Mouse (Mus musculus) limb, embryonic 13.5 days (tissue): ENCODE measurements around the gene Serpina3i. TPM values are rescaled to one million over a fixed set of nuclear protein-coding genes. Genes with fewer than 3 reads are reported as not detected.

Source experiments
- ATAC-seq: fragments of 200-750 bp; cut with Nextera tagmentation; 2 replicates; pipeline ENCODE4 v1.8.0; 2017; ENCODE audit warnings: low read depth, moderate number of reproducible peaks, moderate TSS enrichment; ENCODE audit not compliant: low FRiP score
- H3K27ac ChIP-seq: fragments of 300-500 bp; sonication (generic); 2 replicates; pipeline ENCODE4 v1.5.1; 2015; ENCODE audit warnings: inconsistent platforms, mild to moderate bottlenecking, moderate library complexity
- H3K27me3 ChIP-seq: fragments of 300-500 bp; sonication (generic); 2 replicates; pipeline ENCODE4 v1.6.1; 2015; ENCODE audit warnings: mild to moderate bottlenecking, inconsistent platforms
- H3K36me3 ChIP-seq: fragments of 300-500 bp; sonication (generic); 2 replicates; pipeline ENCODE4 v1.6.1; 2015; ENCODE audit warnings: inconsistent platforms, mild to moderate bottlenecking, moderate library complexity
- H3K4me1 ChIP-seq: fragments of 300-500 bp; sonication (generic); 2 replicates; pipeline ENCODE4 v1.6.1; 2015; ENCODE audit warnings: inconsistent platforms
- H3K4me2 ChIP-seq: fragments of 300-500 bp; sonication (generic); replicated peaks from 2 replicates; pipeline ENCODE4 v1.6.1; 2015; ENCODE audit warnings: inconsistent platforms, mild to moderate bottlenecking, moderate library complexity
- H3K4me3 ChIP-seq: fragments of 300-500 bp; sonication (generic); 2 replicates; pipeline ENCODE4 v1.5.1; 2015; ENCODE audit warnings: moderate library complexity, mild to moderate bottlenecking, inconsistent platforms
- H3K9ac ChIP-seq: fragments of 300-500 bp; sonication (generic); 2 replicates; pipeline ENCODE4 v1.6.1; 2015; ENCODE audit warnings: mild to moderate bottlenecking, inconsistent platforms
- H3K9me3 ChIP-seq: fragments of 300-500 bp; sonication (generic); 2 replicates; pipeline ENCODE4 v1.6.1; 2016; ENCODE audit warnings: inconsistent platforms
- WGBS: fragments of 180-500 bp; shearing (Covaris S2); methylation state at CpG from one replicate; pipeline ENCODE4 v1.1.7; 2015; 5-methylcytosine and 5-hydroxymethylcytosine counted together
- polyA plus RNA-seq: library from polyadenylated mRNA; unstranded; fragments of >200 nt; fragmentation: Nextera tagmentation; extraction: Ambion mirVana; gene quantifications from 2 replicates; pipeline ENCODE4 v1.2.1, GENCODE M21; 2015

The Serpina3i gene
- polyA plus RNA-seq, 1 experiment from 2014 or later = 0.59 TPM

GRCm38 (mm10) chr12:104314253-104314652 is 51.3 kb downstream of the Serpina3i start, which contains the start of gene Serpina3j:
TSS of gene Serpina3j (plus strand) at chr12:104314553.
- Histone ChIP-seq H3K4me2 (no peak within 1 kb of the TSS), H3K9ac (no peak within 1 kb of the TSS), H3K36me3 (no peaks in the 10 kb centered on the region), H3K4me1 (no peaks in the 10 kb centered on the region), H3K4me3 (no peak within 1 kb of the TSS), H3K27ac (no peak within 1 kb of the TSS), H3K27me3 (no peaks in the 10 kb centered on the region), H3K9me3 (peaks cover 8% of the 10 kb centered on the region; the same call in 1 of the 2 replicates)
- WGBS = 73% methylated on average over 1 of the region's 1 CpGs
- no peak for ATAC-seq

Other genes with a start within 250 kb of the Serpina3i start
- gene Serpina9, start 249.4 kb upstream of the Serpina3i start, polyA plus RNA-seq = not detected in 2 replicates
- not detected in 2 replicates for gene Serpina12, start 218.7 kb upstream of the Serpina3i start, polyA plus RNA-seq
- not detected in 2 replicates for gene Serpina5, start 162.0 kb upstream of the Serpina3i start, polyA plus RNA-seq
- not detected in 2 replicates for gene Serpina3a, start 150.4 kb upstream of the Serpina3i start, polyA plus RNA-seq
- gene Serpina3b, start 135.1 kb upstream of the Serpina3i start, polyA plus RNA-seq = not detected in 2 replicates
- gene Serpina3c, start 109.3 kb upstream of the Serpina3i start, polyA plus RNA-seq = not detected in 2 replicates
- gene Serpina3f, start 48.6 kb upstream of the Serpina3i start, polyA plus RNA-seq = not detected in 2 replicates
- gene Serpina3g, start 26.9 kb upstream of the Serpina3i start, polyA plus RNA-seq = 0.72 and 1.2 TPM in 2 replicates
- gene Serpina3j, start 51.4 kb downstream of the Serpina3i start, polyA plus RNA-seq = not detected in 2 replicates
- gene Serpina3k, start 75.4 kb downstream of the Serpina3i start, polyA plus RNA-seq = not detected in 2 replicates
- gene Serpina3m, start 75.4 kb downstream of the Serpina3i start, polyA plus RNA-seq = not detected in 2 replicates
- gene Serpina3n, start 143.6 kb downstream of the Serpina3i start, polyA plus RNA-seq = 0.19 and 0.36 TPM in 2 replicates
- gene Gsc, start 210.2 kb downstream of the Serpina3i start, polyA plus RNA-seq = 15.7 and 17.7 TPM in 2 replicates